In the genomic region with DNA sequence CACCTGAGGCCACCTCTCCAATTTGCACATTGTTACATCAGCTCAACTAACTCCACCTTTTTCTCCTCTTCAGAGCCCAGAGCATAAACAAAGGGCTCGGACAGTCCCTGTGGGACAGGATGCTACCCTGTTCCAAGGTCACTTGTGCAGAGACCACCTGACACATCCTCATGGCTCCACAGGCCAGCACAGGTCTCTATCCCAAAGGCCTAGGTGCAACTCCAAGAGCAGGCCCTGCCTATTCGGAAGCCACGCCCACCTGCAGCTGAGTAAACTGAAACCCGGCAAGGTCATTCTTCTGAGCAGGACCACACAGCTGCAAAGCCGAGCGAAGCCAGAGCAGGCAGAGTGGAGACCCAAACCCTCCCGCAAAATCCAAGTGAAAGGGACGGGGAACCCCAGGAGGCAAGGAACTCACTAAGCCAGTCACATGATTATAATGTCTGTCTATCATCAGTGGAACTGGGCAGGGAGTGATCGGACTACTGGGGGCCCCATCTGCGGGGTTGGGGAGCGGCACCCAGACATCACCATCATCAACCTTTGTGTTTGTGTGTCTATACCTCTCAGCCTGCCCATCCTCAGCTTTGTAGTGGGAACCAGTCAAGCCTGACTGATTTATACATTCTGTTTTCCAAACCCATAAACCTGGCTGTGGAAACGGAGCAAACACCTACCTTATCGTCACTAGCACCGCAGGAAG, we compare ENCODE assay signal across 8 mouse cellular contexts.
A peak's percentile ranks its signal among the peaks of the same experiment; 100 is the strongest.
DNase-seq lines count a peak whose midpoint lies in the region; ATAC-seq and TF ChIP-seq lines count a peak whose summit lies in the region.

No protein-coding gene starts in this region.

- no peaks in the 10 kb centered on the region for H3K36me3 ChIP-seq in heart, embryonic 11.5 days (ENCODE audit: control insufficient read depth, insufficient read depth, low read length)
- H3K36me3 ChIP-seq in MEL (ENCODE audit: control insufficient read depth in 1 of 2, insufficient read depth in 2 of 2, low read length in 2 of 2): peaks cover 0 to 46% of the 10 kb centered on the region in 2 experiments; a peak in 2 of 4 replicates
- no peaks in the 10 kb centered on the region for H3K36me3 ChIP-seq in intestine, embryonic 16.5 days (ENCODE audit: control insufficient read depth, insufficient read depth, low read length)
- no peaks in the 10 kb centered on the region for H3K36me3 ChIP-seq in liver, embryonic 13.5 days

- no peak overlapping the region for H3K4me3 ChIP-seq in heart, embryonic 11.5 days (ENCODE audit: low read depth, low read length)
- H3K4me3 ChIP-seq in MEL (ENCODE audit: control insufficient read depth in 1 of 2, insufficient read depth in 1 of 2, low read depth in 2 of 2, low read length in 2 of 2): no peak overlapping the region
- peak overlapping the region; percentile 20; the same call in 1 of the 2 replicates for H3K4me3 ChIP-seq in intestine, embryonic 16.5 days (ENCODE audit: low read length)
- no peak overlapping the region for H3K4me3 ChIP-seq in liver, embryonic 13.5 days (replicated peaks)

- no peaks in the 10 kb centered on the region for H3K9me3 ChIP-seq in heart, embryonic 11.5 days (replicated peaks; ENCODE audit: control insufficient read depth, low read length)
- H3K9me3 ChIP-seq in MEL (replicated peaks; ENCODE audit: insufficient read depth, low read length): no peaks in the 10 kb centered on the region
- H3K9me3 ChIP-seq in intestine, embryonic 16.5 days (ENCODE audit: control insufficient read depth, low read length): no peaks in the 10 kb centered on the region
- H3K9me3 ChIP-seq in liver, embryonic 13.5 days (replicated peaks): no peaks in the 10 kb centered on the region

- no peaks in the 10 kb centered on the region; the same call in 1 of the 2 replicates for H3K79me2 ChIP-seq in MEL (ENCODE audit: control insufficient read depth, insufficient read depth, low read length, poor library complexity)

- H3K9ac ChIP-seq in heart, embryonic 11.5 days (ENCODE audit: low read depth, low read length): no peak overlapping the region
- no peak overlapping the region for H3K9ac ChIP-seq in MEL (ENCODE audit: control insufficient read depth, low read depth, low read length, poor library complexity, severe bottlenecking)
- H3K9ac ChIP-seq in intestine, embryonic 16.5 days (ENCODE audit: low read depth, low read length): no peak overlapping the region
- H3K9ac ChIP-seq in liver, embryonic 13.5 days: no peak overlapping the region

- no peaks in the 10 kb centered on the region for H3K27me3 ChIP-seq in heart, embryonic 11.5 days (ENCODE audit: control insufficient read depth, insufficient read depth, low read length)
- no peaks in the 10 kb centered on the region for H3K27me3 ChIP-seq in MEL (ENCODE audit: control insufficient read depth in 1 of 2, insufficient read depth in 2 of 2, low read length in 2 of 2)
- H3K27me3 ChIP-seq in intestine, embryonic 16.5 days (replicated peaks; ENCODE audit: control insufficient read depth, insufficient read depth, low read length): no peaks in the 10 kb centered on the region
- H3K27me3 ChIP-seq in liver, embryonic 13.5 days: no peaks in the 10 kb centered on the region

- no peak for TF ChIP-seq CTCF in MEL (IDR thresholded peaks at IDR 0.05 in 2 of 3, conservative IDR thresholded peaks at IDR 0.05 in 1 of 3; ENCODE audit: control insufficient read depth in 1 of 3, insufficient read depth in 1 of 3, low read depth in 2 of 3, low read length in 3 of 3, poor library complexity in 1 of 3, severe bottlenecking in 1 of 3)

- H3K4me2 ChIP-seq in heart, embryonic 11.5 days: peak overlapping the region; percentile 29; the same call in 1 of the 2 replicates
- H3K4me2 ChIP-seq in intestine, embryonic 16.5 days (ENCODE audit: low read depth, low read length): peak overlapping the region; percentile 44
- peak overlapping the region; percentile 35 for H3K4me2 ChIP-seq in liver, embryonic 13.5 days

- 38% methylated on average over 14 of the region's 14 CpGs for WGBS in heart, embryonic 11.5 days (ENCODE audit: insufficient replicate concordance)
- WGBS in intestine, embryonic 16.5 days: 19% methylated on average over 14 of the region's 14 CpGs
- 51% methylated on average over 14 of the region's 14 CpGs for WGBS in liver, embryonic 13.5 days (ENCODE audit: insufficient replicate concordance)

- TF ChIP-seq POLR2A in MEL (IDR thresholded peaks at IDR 0.05; ENCODE audit: control insufficient read depth in 1 of 2, insufficient read depth in 1 of 2, low read depth in 1 of 2, low read length in 2 of 2, poor library complexity in 1 of 2): no peak

- no peak overlapping the region for H3K27ac ChIP-seq in heart, embryonic 11.5 days (ENCODE audit: low read depth, low read length)
- H3K27ac ChIP-seq in MEL (ENCODE audit: control insufficient read depth, low read depth, low read length): no peak overlapping the region
- H3K27ac ChIP-seq in intestine, embryonic 16.5 days (ENCODE audit: low read length): no peak overlapping the region
- no peak overlapping the region for H3K27ac ChIP-seq in liver, embryonic 13.5 days

- TF ChIP-seq EP300 in MEL (IDR thresholded peaks at IDR 0.05; ENCODE audit: low read depth in 1 of 2, low read length in 2 of 2): no peak; a peak in 1 of 4 replicates

- ATAC-seq in heart, embryonic 11.5 days (replicated peaks; ENCODE audit: insufficient number of reproducible peaks, low FRiP score, low TSS enrichment): peak; percentile 39; the same call in 1 of the 2 replicates
- peak; percentile 84 for ATAC-seq in intestine, embryonic 16.5 days
- ATAC-seq in liver, embryonic 13.5 days (ENCODE audit: low read depth): peak; percentile 55

- no peak for DNase-seq in heart, postnatal 14 days
- no peak for DNase-seq in MEL (ENCODE audit: low read depth, low spot score)
- no peak for DNase-seq in liver, embryonic 13.5 days
- no peak for DNase-seq in cerebellum, postnatal 36 days
- DNase-seq in cerebellum, adult 9-10 months: no peak
- DNase-seq in gastrocnemius, postnatal 36 days: no peak

- H3K4me1 ChIP-seq in heart, embryonic 11.5 days (ENCODE audit: control insufficient read depth, insufficient read depth, low read length): peaks cover 4% of the 10 kb centered on the region; the same call in 1 of the 2 replicates
- H3K4me1 ChIP-seq in MEL (ENCODE audit: control insufficient read depth in 1 of 2, insufficient read depth in 2 of 2, low read length in 2 of 2): peaks cover 46 to 50% of the 10 kb centered on the region in 2 experiments
- peaks cover 3% of the 10 kb centered on the region; the same call in 1 of the 2 replicates for H3K4me1 ChIP-seq in intestine, embryonic 16.5 days (ENCODE audit: control insufficient read depth, insufficient read depth, low read length)
- H3K4me1 ChIP-seq in liver, embryonic 13.5 days (replicated peaks): peaks cover 29% of the 10 kb centered on the region

- intact Hi-C loops in heart, postnatal 14 days (cut with DNase I): no loop called here
- intact Hi-C loops in gastrocnemius, postnatal 36 days (cut with DNase I): no loop called here

- no peak for TF ChIP-seq RAD21 in MEL (IDR thresholded peaks at IDR 0.05; ENCODE audit: low read depth, low read length)

TF ChIP-seq in MEL, 35 proteins besides CTCF, POLR2A, EP300 and RAD21:
- TF ChIP-seq MXI1 (IDR thresholded peaks at IDR 0.05; ENCODE audit: low read depth, low read length) (peak; percentile 53), USF1 (IDR thresholded peaks at IDR 0.05; ENCODE audit: low read depth, low read length) (peak; percentile 36; the same call in 1 of the 2 replicates), MYC (IDR thresholded peaks at IDR 0.05; ENCODE audit: low read depth, low read length) (no peak)
TF ChIP-seq in MEL: peak in this region for 2.
